ENCODE assay signal across 16 mouse cellular contexts in the genomic region with DNA sequence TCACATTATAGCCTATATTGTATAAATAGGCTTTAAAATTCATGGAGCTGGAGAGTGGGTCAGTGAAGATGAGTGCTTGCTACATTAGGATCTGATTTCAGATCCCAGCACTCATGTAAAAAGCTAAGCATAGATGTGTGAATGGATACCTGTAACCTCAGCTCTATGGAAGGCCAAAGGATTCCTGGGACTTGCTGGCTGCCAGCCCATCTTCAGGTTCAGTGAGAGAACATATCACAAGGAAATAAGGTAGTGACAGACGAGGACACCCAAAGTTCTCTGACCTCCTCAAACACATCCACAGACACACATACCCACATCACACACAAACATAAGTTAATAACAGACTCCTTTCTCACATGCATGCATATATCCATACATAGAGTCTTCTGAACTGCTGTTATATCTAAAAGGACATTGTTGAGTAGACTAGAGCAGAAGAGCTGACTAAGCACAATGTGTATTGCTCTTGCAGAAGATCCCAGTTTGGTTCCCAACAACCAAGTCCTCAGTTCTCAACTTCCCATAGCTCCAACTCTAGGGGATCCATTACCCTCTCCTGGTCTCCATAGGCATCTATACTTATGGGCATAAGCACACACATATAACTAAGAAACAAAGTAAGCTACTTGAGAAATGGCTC. TPM values are rescaled to one million over a fixed set of nuclear protein-coding genes. Genes with fewer than 3 reads are reported as not detected.
DNase-seq lines count a peak whose midpoint lies in the region; ATAC-seq lines count a peak whose summit lies in the region.
"Had no signal": no experiment of that assay in that cellular context is flagged by ENCODE, and none has a peak within 500 bp of the region (broad histone marks: within the 10 kb centered on the region; RNA-seq: fewer than 3 reads in every experiment).

No protein-coding gene starts in this region.

- peak; percentile 6 for DNase-seq in gastrocnemius, postnatal 14 days
- DNase-seq in gastrocnemius, postnatal 25 days = no peak
- peak; percentile 24 for DNase-seq in cerebellum, adult 9-11 months
- DNase-seq in skeletal muscle tissue, adult 2 months (ENCODE audit: low read depth, low spot score) = peak; percentile 42
- no peak for DNase-seq in hindbrain, embryonic 10.5 days (ENCODE audit: low spot score)
- DNase-seq: adrenal gland, postnatal 25 days; layer of hippocampus, postnatal 36 days; lung, postnatal 4 days; thymus, postnatal 14 days had no signal

- peaks cover 63% of the 10 kb centered on the region for H3K4me1 ChIP-seq in megakaryocyte, embryonic 14.5 days
- peaks cover 30% of the 10 kb centered on the region for H3K4me1 ChIP-seq in neural tube, embryonic 15.5 days
- peaks cover 35% of the 10 kb centered on the region for H3K4me1 ChIP-seq in hindbrain, embryonic 10.5 days (replicated peaks)

- no peak for ATAC-seq in megakaryocyte, adult 5-6 weeks (ENCODE audit: poor library complexity, severe bottlenecking)
- no peak for ATAC-seq in neural tube, embryonic 15.5 days (ENCODE audit: low FRiP score)
- ATAC-seq: forebrain, embryonic 13.5 days had no signal

- intact Hi-C loops in gastrocnemius, postnatal 14 days (cut with DNase I; ENCODE audit: low total_unique reads) = no loop called here

- H3K36me3 ChIP-seq in megakaryocyte, embryonic 14.5 days (replicated peaks; ENCODE audit: low read length) = peaks cover 10% of the 10 kb centered on the region
- no peaks in the 10 kb centered on the region for H3K36me3 ChIP-seq in neural tube, embryonic 15.5 days
- no peaks in the 10 kb centered on the region; the same call in 1 of the 2 replicates for H3K36me3 ChIP-seq in hindbrain, embryonic 10.5 days
- H3K36me3 ChIP-seq: hindbrain, embryonic 13.5 days; midbrain, embryonic 10.5 days had no signal

- no peak overlapping the region; the same call in 1 of the 2 replicates for H3K4me2 ChIP-seq in neural tube, embryonic 15.5 days
- H3K4me2 ChIP-seq: forebrain, embryonic 13.5 days; hindbrain, embryonic 13.5 days had no signal

- H3K27ac ChIP-seq in neural tube, embryonic 15.5 days (replicated peaks) = no peak overlapping the region
- H3K27ac ChIP-seq in hindbrain, embryonic 10.5 days = no peak overlapping the region
- H3K27ac ChIP-seq: forebrain, embryonic 13.5 days; hindbrain, embryonic 13.5 days; layer of hippocampus, adult 2 months; midbrain, embryonic 10.5 days had no signal

- WGBS in neural tube, embryonic 15.5 days = 87% methylated on average over 1 of the region's 1 CpGs
- 93% methylated on average over 1 of the region's 1 CpGs for WGBS in hindbrain, embryonic 10.5 days

- no peaks in the 10 kb centered on the region for H3K27me3 ChIP-seq in megakaryocyte, embryonic 14.5 days (replicated peaks)
- H3K27me3 ChIP-seq in neural tube, embryonic 15.5 days (replicated peaks) = no peaks in the 10 kb centered on the region
- no peaks in the 10 kb centered on the region for H3K27me3 ChIP-seq in hindbrain, embryonic 10.5 days (ENCODE audit: insufficient read depth, poor library complexity, severe bottlenecking)
- H3K27me3 ChIP-seq: forebrain, embryonic 13.5 days; hindbrain, embryonic 13.5 days had no signal

- no peaks in the 10 kb centered on the region for H3K9me3 ChIP-seq in megakaryocyte, embryonic 14.5 days
- H3K9me3 ChIP-seq in neural tube, embryonic 15.5 days (replicated peaks) = no peaks in the 10 kb centered on the region
- H3K9me3 ChIP-seq in hindbrain, embryonic 10.5 days = no peaks in the 10 kb centered on the region
- H3K9me3 ChIP-seq: forebrain, embryonic 13.5 days; hindbrain, embryonic 13.5 days; midbrain, embryonic 10.5 days had no signal

- peak overlapping the region; percentile 77 for H3K4me3 ChIP-seq in megakaryocyte, embryonic 14.5 days (replicated peaks)
- no peak overlapping the region for H3K4me3 ChIP-seq in neural tube, embryonic 15.5 days (replicated peaks)
- H3K4me3 ChIP-seq in hindbrain, embryonic 10.5 days = no peak overlapping the region
- H3K4me3 ChIP-seq: forebrain, embryonic 13.5 days; hindbrain, embryonic 13.5 days; layer of hippocampus, adult 2 months; midbrain, embryonic 10.5 days had no signal

- H3K9ac ChIP-seq in neural tube, embryonic 15.5 days (replicated peaks) = no peak overlapping the region
- H3K9ac ChIP-seq: forebrain, embryonic 13.5 days; hindbrain, embryonic 13.5 days had no signal

RNA-seq across cellular contexts. Expression of gene Cul3, which starts 4.4 kb away (rescaled TPM):
- 100 to 1,000 TPM; 164 to 167 TPM for total RNA-seq in gastrocnemius, postnatal 14 days (2021)
- 100 to 1,000 TPM; 181 to 223 TPM for total RNA-seq in gastrocnemius, postnatal 25 days (2021)
- 1.1 and 10.6 TPM in 2 replicates for polyA plus RNA-seq in megakaryocyte, embryonic 14.5 days (2012; ENCODE audit: insufficient read depth, low replicate concordance)
- 185 and 192 TPM in 2 replicates for total RNA-seq in megakaryocyte, adult 5-6 weeks (2015)
- total RNA-seq in megakaryocyte, adult 5-6 weeks (2017) = 317 and 389 TPM in 2 replicates
- polyA plus RNA-seq in neural tube, embryonic 15.5 days (2015; fragmentation: Nextera tagmentation; extraction: Ambion mirVana) = 27.8 and 31.6 TPM in 2 replicates
- 20.2 and 30.7 TPM in 2 replicates for polyA plus RNA-seq in hindbrain, embryonic 10.5 days (2016; fragmentation: Nextera tagmentation; extraction: Ambion mirVana)

Comparison
In these comparisons a context has a peak if more than half of its experiments do, and no peak if none do; other contexts are left out.
1. DNase-seq: peak in gastrocnemius, postnatal 14 days (single experiment), cerebellum, adult 9-11 months (single experiment) and skeletal muscle tissue, adult 2 months (single experiment); none in gastrocnemius, postnatal 25 days (single experiment) and hindbrain, embryonic 10.5 days (single experiment).